Mouse (Mus musculus) heart, postnatal 0 days (tissue): Measurements from ENCODE around the gene Maneal.
A peak's percentile ranks its signal among the peaks of the same experiment; 100 is the strongest.

Source experiments
- CTCF ChIP-seq: IDR thresholded peaks from 2 replicates; pipeline ENCODE4 v1.5.1; 2016; ENCODE audit warnings: antibody characterized with exemption, control low read depth, low read depth
- EP300 ChIP-seq: IDR thresholded peaks from 2 replicates; pipeline ENCODE4 v1.6.1; 2016; ENCODE audit warnings: antibody characterized with exemption, low read depth

DNA sequence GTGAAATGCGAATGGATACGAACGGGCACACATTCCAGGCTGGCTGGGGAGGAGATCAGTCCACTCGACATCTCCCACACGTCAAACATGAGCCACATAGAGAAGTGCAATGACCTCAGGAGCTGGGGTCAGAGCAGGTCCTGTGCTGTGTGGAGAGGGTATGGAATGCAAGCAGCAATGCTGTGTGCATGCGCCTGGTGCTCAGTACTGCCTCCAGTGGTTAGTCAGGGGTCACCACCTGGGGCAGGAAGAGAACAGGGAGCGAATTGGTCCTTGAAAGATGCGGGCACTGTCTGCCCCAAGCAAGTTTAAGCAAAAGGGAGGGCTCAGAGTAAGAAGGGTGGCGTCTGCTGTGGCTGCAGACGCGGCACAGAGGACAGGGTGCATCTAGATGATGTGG is 18.5 kb downstream of the Maneal start:
- TF ChIP-seq EP300: no peak
- TF ChIP-seq CTCF: peak; percentile 69
